Mouse (Mus musculus) hindbrain, embryonic 11.5 days (tissue): Measurements from ENCODE around the gene Olfr1506. TPM values are rescaled to one million over a fixed set of nuclear protein-coding genes. Genes with fewer than 3 reads are reported as not detected.
"Not testable (repeated sequence)": the region's sequence is repeated elsewhere in the genome, so short reads cannot be mapped to it uniquely, and the experiment has no call there.

ENCODE experiments used
- ATAC-seq: fragments of 200-750 bp; cut with Nextera tagmentation; 2 replicates; pipeline ENCODE4 v1.8.0; 2017; ENCODE audit warnings: mild to moderate bottlenecking, moderate TSS enrichment, moderate library complexity; ENCODE audit not compliant: low FRiP score
- DNase-seq: peaks from one replicate; pipeline ENCODE4 v3.0.0-alpha.2; 2015; ENCODE audit warnings: low spot score
- H3K27ac ChIP-seq: fragments of 300-500 bp; sonication (generic); 2 replicates; pipeline ENCODE4 v1.5.1; 2014; ENCODE audit warnings: mild to moderate bottlenecking, low read depth, low read length
- H3K27me3 ChIP-seq: fragments of 300-500 bp; sonication (generic); 2 replicates; pipeline ENCODE4 v1.6.1; 2014; ENCODE audit warnings: mild to moderate bottlenecking, low read length, moderate library complexity, mixed read lengths; ENCODE audit not compliant: control insufficient read depth, insufficient read depth
- H3K36me3 ChIP-seq: fragments of 300-500 bp; sonication (generic); 2 replicates; pipeline ENCODE4 v1.6.1; 2014; ENCODE audit warnings: mild to moderate bottlenecking, low read length, moderate library complexity, mixed read lengths; ENCODE audit not compliant: control insufficient read depth, insufficient read depth
- H3K4me1 ChIP-seq: fragments of 300-500 bp; sonication (generic); replicated peaks from 2 replicates; pipeline ENCODE4 v1.6.1; 2014; ENCODE audit warnings: low read length, mixed read lengths; ENCODE audit not compliant: control insufficient read depth, insufficient read depth
- H3K4me2 ChIP-seq: fragments of 300-500 bp; sonication (generic); replicated peaks from 2 replicates; pipeline ENCODE4 v1.6.1; 2014; ENCODE audit warnings: mild to moderate bottlenecking, low read depth, low read length
- H3K4me3 ChIP-seq: fragments of 300-500 bp; sonication (generic); 2 replicates; pipeline ENCODE4 v1.5.1; 2014; ENCODE audit warnings: low read depth, low read length
- H3K9ac ChIP-seq: fragments of 300-500 bp; sonication (generic); 2 replicates; pipeline ENCODE4 v1.6.1; 2014; ENCODE audit warnings: low read depth, low read length
- H3K9me3 ChIP-seq: fragments of 300-500 bp; sonication (generic); 2 replicates; pipeline ENCODE4 v1.6.1; 2016; ENCODE audit warnings: low read length; ENCODE audit not compliant: control insufficient read depth
- WGBS: fragments of 180-500 bp; shearing (Covaris S2); extraction: QIAGEN DNeasy Blood & Tissue Kit; methylation state at CpG from one replicate; pipeline ENCODE4 v1.1.7; 2014; 5-methylcytosine and 5-hydroxymethylcytosine counted together
- polyA plus RNA-seq: library from polyadenylated mRNA; unstranded; fragments of >200 nt; fragmentation: Nextera tagmentation; extraction: Ambion mirVana; gene quantifications from 2 replicates; pipeline ENCODE4 v1.2.1, GENCODE M21; 2014

The Olfr1506 gene
- polyA plus RNA-seq = not detected in 2 replicates

DNA sequence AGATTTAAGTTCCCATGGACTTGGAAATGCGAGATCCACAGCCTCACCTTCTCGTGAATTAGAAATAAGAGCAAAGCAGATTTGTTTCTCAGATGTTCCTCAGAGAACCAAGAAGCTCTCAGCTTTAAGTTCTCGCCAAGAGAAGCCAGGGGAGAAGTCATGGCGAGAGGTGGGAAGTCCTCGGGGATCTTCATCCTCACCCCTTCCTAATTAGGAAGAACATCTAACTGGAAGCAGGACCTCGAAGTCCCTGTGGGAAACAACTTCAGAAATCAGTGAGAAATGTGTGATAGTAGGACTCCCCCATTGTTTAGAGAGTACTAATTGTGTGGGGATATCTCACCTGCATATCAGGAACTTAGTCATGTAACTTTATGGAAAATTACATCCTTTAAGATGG, at the start of gene Olfr1506:
TSS of gene Olfr1506 (minus strand) at position 101 of the 400 bp plus-strand sequence.
- not testable (repeated sequence) for H3K27me3 ChIP-seq, H3K4me3 ChIP-seq, ATAC-seq, H3K9ac ChIP-seq, H3K4me2 ChIP-seq, H3K27ac ChIP-seq, H3K36me3 ChIP-seq, H3K9me3 ChIP-seq, H3K4me1 ChIP-seq, DNase-seq
- WGBS = no CpG with 5 or more reads among the region's 6 CpGs

- 92% methylated on average over 2 of the region's 2 CpGs for WGBS
- Histone ChIP-seq H3K27me3 (no peaks in the 10 kb centered on the region), H3K4me1 (no peaks in the 10 kb centered on the region), H3K36me3 (no peaks in the 10 kb centered on the region), H3K4me2 (no peak within 1 kb of the TSS), H3K9me3 (no peaks in the 10 kb centered on the region), H3K27ac (no peak within 1 kb of the TSS), H3K9ac (no peak within 1 kb of the TSS), H3K4me3 (no peak within 1 kb of the TSS)
- DNase-seq = no peak
- ATAC-seq = no peak
Measured at GRCm38 (mm10) chr2:90270932-90271331, 46.6 kb upstream of the Olfr1506 start, which contains the start of gene Olfr1271. Gene Olfr1271 (minus strand): TSS chr2:90271032.

DNA sequence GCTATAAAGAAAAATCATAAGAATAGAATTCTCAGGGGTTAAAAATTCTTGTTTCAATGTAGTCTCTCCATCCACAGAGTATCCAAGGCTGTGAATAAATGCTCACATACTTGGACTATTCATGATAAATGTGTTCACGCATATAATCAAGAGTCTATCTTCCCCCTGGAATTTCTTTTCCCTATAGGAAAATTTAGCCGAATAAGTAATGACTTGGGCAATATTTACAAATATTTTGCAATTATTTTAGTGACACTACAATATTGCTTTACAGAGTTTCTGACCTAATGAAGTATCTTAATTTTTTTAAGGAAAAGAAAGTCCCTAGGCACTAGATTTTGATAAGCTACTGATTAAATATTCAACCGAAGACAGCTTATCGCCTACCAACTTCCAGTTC, 33.2 kb upstream of the Olfr1506 start, which contains the start of gene Olfr142:
TSS of gene Olfr142 (minus strand) at position 101 of the 400 bp plus-strand sequence.
- no peak for DNase-seq
- no peak within 1 kb of the TSS for H3K9ac ChIP-seq
- no peaks in the 10 kb centered on the region for H3K9me3 ChIP-seq
- no peaks in the 10 kb centered on the region for H3K4me1 ChIP-seq
- ATAC-seq = no peak
- H3K27ac ChIP-seq = no peak within 1 kb of the TSS
- 94% methylated on average over 4 of the region's 4 CpGs for WGBS
- H3K4me3 ChIP-seq = no peak within 1 kb of the TSS
- no peak within 1 kb of the TSS for H3K4me2 ChIP-seq
- no peaks in the 10 kb centered on the region for H3K36me3 ChIP-seq
- no peaks in the 10 kb centered on the region for H3K27me3 ChIP-seq

- not testable (repeated sequence) for H3K9ac ChIP-seq, ATAC-seq, H3K36me3 ChIP-seq, H3K9me3 ChIP-seq, H3K27me3 ChIP-seq, H3K4me2 ChIP-seq, DNase-seq, H3K4me1 ChIP-seq, H3K27ac ChIP-seq, H3K4me3 ChIP-seq
- WGBS = no CpG with 5 or more reads among the region's 4 CpGs
Measured at GRCm38 (mm10) chr2:90199606-90200005, 24.7 kb downstream of the Olfr1506 start.

GRCm38 (mm10) chr2:90195285-90195684, 29.0 kb downstream of the Olfr1506 start:
- not testable (repeated sequence) for H3K4me1 ChIP-seq, ATAC-seq, H3K4me3 ChIP-seq, H3K27ac ChIP-seq, H3K4me2 ChIP-seq, H3K9me3 ChIP-seq, H3K9ac ChIP-seq, H3K36me3 ChIP-seq, DNase-seq, H3K27me3 ChIP-seq
- no CpG with 5 or more reads among the region's 6 CpGs for WGBS

GRCm38 (mm10) chr2:90194750-90195149, 29.5 kb downstream of the Olfr1506 start:
- DNase-seq, H3K4me1 ChIP-seq, H3K27ac ChIP-seq, H3K9ac ChIP-seq, H3K4me3 ChIP-seq, H3K9me3 ChIP-seq, ATAC-seq, H3K4me2 ChIP-seq, H3K36me3 ChIP-seq, H3K27me3 ChIP-seq: not testable (repeated sequence)
- WGBS = no CpG with 5 or more reads among the region's 3 CpGs

- ATAC-seq, DNase-seq, H3K4me1 ChIP-seq, H3K36me3 ChIP-seq, H3K9ac ChIP-seq, H3K27me3 ChIP-seq, H3K27ac ChIP-seq, H3K9me3 ChIP-seq, H3K4me3 ChIP-seq, H3K4me2 ChIP-seq: not testable (repeated sequence)
- whole genome bisulfite sequencing = no CpG with 5 or more reads among the region's 5 CpGs
Measured at GRCm38 (mm10) chr2:90187082-90187481, 37.2 kb downstream of the Olfr1506 start.

DNA sequence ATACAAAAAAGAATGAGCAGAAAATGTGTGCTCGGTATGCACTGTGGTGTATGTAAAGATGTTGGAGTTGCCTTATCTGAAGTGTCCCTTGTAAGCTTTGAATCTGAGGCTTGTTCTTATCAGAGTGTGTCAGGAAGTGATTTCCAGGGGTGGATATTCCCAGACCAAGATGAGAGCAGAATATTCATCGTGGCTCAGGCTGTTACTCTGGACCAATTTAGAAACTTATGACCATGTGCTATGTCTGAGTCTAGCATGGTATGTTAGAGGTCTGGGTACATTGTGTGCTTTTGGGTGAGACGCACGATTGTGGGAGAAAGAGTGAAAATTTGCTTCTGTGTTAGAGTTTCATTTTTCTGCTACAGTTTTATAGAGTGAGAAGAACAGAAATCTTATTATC, 38.2 kb downstream of the Olfr1506 start:
- ATAC-seq, H3K4me3 ChIP-seq, H3K4me1 ChIP-seq, H3K9me3 ChIP-seq, H3K9ac ChIP-seq, H3K4me2 ChIP-seq, H3K36me3 ChIP-seq, H3K27ac ChIP-seq, DNase-seq, H3K27me3 ChIP-seq: not testable (repeated sequence)
- WGBS = no CpG with 5 or more reads among the region's 4 CpGs
